Mouse (Mus musculus) limb, embryonic 14.5 days (tissue): ENCODE results near the gene Tnfrsf25. TPM values are rescaled to one million over a fixed set of nuclear protein-coding genes. Genes with fewer than 3 reads are reported as not detected.

Source experiments
- ATAC-seq: fragments of 200-750 bp; cut with Nextera tagmentation; 2 replicates; pipeline ENCODE4 v1.8.0; 2017; ENCODE audit warnings: low read depth, moderate number of reproducible peaks, moderate TSS enrichment; ENCODE audit not compliant: low FRiP score
- DNase-seq: peaks from one replicate; pipeline ENCODE4 v3.0.0-alpha.2; 2015; ENCODE audit warnings: low spot score
- H3K27ac ChIP-seq: fragments of 300-500 bp; sonication (generic); replicated peaks from 2 replicates; pipeline ENCODE4 v1.5.1; 2014; ENCODE audit warnings: low read depth, mild to moderate bottlenecking, low read length, moderate library complexity, mixed read lengths
- H3K27me3 ChIP-seq: fragments of 300-500 bp; sonication (generic); 2 replicates; pipeline ENCODE4 v1.6.1; 2014; ENCODE audit warnings: low read length, mixed read lengths; ENCODE audit not compliant: control insufficient read depth, insufficient read depth
- H3K36me3 ChIP-seq: fragments of 300-500 bp; sonication (generic); 2 replicates; pipeline ENCODE4 v1.6.1; 2014; ENCODE audit warnings: mild to moderate bottlenecking, low read length, moderate library complexity, mixed read lengths; ENCODE audit not compliant: control insufficient read depth, insufficient read depth
- H3K4me1 ChIP-seq: fragments of 300-500 bp; sonication (generic); 2 replicates; pipeline ENCODE4 v1.6.1; 2014; ENCODE audit warnings: antibody characterized with exemption, low read length, mixed read lengths; ENCODE audit not compliant: control insufficient read depth, insufficient read depth
- H3K4me2 ChIP-seq: fragments of 300-500 bp; sonication (generic); replicated peaks from 2 replicates; pipeline ENCODE4 v1.6.1; 2014; ENCODE audit warnings: low read depth, mild to moderate bottlenecking, low read length, moderate library complexity; ENCODE audit not compliant: severe bottlenecking
- H3K4me3 ChIP-seq: fragments of 300-500 bp; sonication (generic); replicated peaks from 2 replicates; pipeline ENCODE4 v1.5.1; 2014; ENCODE audit warnings: low read length
- H3K9ac ChIP-seq: fragments of 300-500 bp; sonication (generic); 2 replicates; pipeline ENCODE4 v1.6.1; 2014; ENCODE audit warnings: mild to moderate bottlenecking, low read depth, low read length, moderate library complexity; ENCODE audit not compliant: severe bottlenecking
- H3K9me3 ChIP-seq: fragments of 300-500 bp; sonication (generic); 2 replicates; pipeline ENCODE4 v1.6.1; 2016; ENCODE audit warnings: low read length; ENCODE audit not compliant: control insufficient read depth
- POLR2A ChIP-seq: fragments of 200-500 bp; IDR thresholded peaks from 2 replicates; pipeline ENCODE4 v1.8.0; 2012; ENCODE audit warnings: inconsistent platforms, mild to moderate bottlenecking, moderate library complexity, borderline replicate concordance; ENCODE audit not compliant: insufficient read depth, insufficient read length; ENCODE audit errors: extremely low read depth
- WGBS: fragments of 180-500 bp; shearing (Covaris S2); extraction: QIAGEN DNeasy Blood & Tissue Kit; methylation state at CpG from one replicate; pipeline ENCODE4 v1.1.7; 2014; 5-methylcytosine and 5-hydroxymethylcytosine counted together
- polyA plus RNA-seq, 2 experiments: library from polyadenylated mRNA; depleted of rRNA in 1 of 2; stranded (reverse) in 1 of 2; unstranded in 1 of 2; fragments of >200 nt; fragmentation: Nextera tagmentation in 1 of 2; extraction: Ambion mirVana in 1 of 2; gene quantifications; 2 replicates each; pipeline versions ENCODE4 v1.2.1 to v1.2.3; 2012 to 2014

The Tnfrsf25 gene
- 5.6 and 6.0 TPM in 2 replicates for polyA plus RNA-seq (2012; rRNA removed)
- polyA plus RNA-seq (2014; fragmentation: Nextera tagmentation; extraction: Ambion mirVana), result 1.0 TPM in 2 replicates

DNA sequence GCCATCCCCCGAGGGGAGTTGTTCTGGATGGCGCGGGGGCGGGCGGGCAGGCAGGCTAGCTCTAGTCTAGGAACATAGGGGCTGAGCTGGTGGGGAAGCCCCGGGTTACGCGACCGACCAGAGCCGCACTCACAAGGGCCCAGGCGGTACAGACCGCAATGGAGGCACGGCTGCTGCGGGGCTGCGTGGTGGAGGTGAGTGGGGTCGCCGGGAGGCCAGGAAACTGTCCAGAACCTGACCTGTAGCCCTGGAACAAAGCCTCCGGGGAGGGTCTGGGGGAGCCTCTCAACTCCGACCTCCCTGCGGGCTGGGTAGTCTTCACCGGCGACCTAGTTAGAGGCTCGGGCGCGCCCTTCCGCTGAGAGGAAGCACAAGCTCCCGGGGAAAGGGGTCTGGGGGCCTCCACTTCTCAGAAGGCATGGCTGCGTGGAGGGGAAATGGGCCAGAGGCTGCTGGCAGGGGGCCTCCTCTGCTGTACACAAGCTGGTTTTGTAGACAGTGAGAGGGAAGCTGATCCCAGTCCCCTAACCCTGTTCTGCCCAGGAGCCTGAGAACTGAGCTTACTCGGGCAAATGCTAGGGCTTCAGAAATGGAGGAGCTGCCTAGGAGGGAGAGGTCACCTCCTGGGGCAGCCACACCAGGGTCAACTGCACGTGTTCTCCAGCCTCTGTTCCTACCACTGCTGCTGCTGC is at the start of gene Tnfrsf25:
Gene Tnfrsf25 (plus strand): TSS at position 14 of the 692 bp plus-strand sequence.
- ATAC-seq (no peak), DNase-seq (no peak)
- Histone ChIP-seq H3K4me3 (peak within 1 kb of the TSS; percentile 8; the same call in 1 of the 2 replicates), H3K4me2 (peak within 1 kb of the TSS; percentile 37), H3K27ac (no peak within 1 kb of the TSS), H3K27me3 (peaks cover 59% of the 10 kb centered on the region), H3K36me3 (peaks cover 42% of the 10 kb centered on the region), H3K4me1 (peaks cover 23% of the 10 kb centered on the region), H3K9ac (peak within 1 kb of the TSS; percentile 46; the same call in 1 of the 2 replicates), H3K9me3 (no peaks in the 10 kb centered on the region)
- 4% methylated on average over 30 of the region's 30 CpGs for WGBS
- no peak for TF ChIP-seq POLR2A

DNA sequence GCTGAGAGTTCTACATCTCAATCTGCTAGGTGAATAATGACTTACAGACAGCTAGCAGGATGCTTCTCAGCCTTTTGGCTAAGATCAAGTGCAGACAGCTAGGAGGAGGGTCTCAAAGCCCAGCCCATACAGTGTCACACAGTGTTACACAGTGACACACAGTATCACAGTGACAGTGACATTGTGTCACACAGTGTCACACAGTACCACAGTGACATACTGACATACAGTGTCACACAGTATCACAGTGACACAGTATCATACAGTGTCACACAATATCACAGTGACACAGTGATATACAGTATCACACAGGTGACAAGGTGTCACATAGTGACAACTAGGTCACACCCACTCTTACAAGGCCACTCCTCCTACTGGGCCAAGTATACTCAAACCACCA is 48.5 kb upstream of the Tnfrsf25 start:
- no peak for ATAC-seq
- H3K4me1 ChIP-seq, result 0 out of 2 replicates have a peak, but pooled peaks cover 7% of the 10 kb centered on the region

DNA sequence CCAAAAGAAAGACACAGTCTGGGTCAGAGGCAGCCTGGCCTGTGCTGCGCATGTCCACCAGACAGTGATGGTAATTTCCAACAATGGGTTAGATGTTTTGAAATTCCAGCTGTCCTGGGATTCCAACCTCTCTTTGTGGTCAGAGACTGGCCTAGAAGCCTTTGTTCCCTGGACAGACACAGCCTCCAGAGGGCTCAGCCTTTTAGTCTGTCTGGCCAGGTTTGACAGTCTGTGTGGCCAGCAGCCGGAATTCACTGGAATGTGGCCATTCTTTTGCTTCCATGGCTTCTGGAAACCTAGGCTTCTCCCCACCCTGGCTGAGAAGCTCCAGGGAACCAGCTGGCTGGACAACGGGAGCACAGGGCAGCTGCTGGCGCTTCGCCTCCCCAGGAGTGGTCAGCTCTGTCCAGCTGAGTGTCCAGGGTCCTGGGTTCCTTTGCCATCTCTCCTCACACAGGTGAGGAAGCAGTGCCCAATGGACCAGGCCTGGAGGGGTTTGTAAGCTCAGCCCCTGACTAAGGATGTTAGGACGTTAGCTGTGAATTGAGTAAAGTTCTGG is 47.5 kb upstream of the Tnfrsf25 start:
- 87% methylated on average over 5 of the region's 6 CpGs for WGBS
- H3K36me3 ChIP-seq, result no peaks in the 10 kb centered on the region
- no peak overlapping the region for H3K4me2 ChIP-seq
- 0 out of 2 replicates have a peak, but pooled peaks cover 7% of the 10 kb centered on the region for H3K4me1 ChIP-seq
- no peak for TF ChIP-seq POLR2A
- no peak overlapping the region for H3K4me3 ChIP-seq
- H3K9ac ChIP-seq, result no peak overlapping the region
- no peaks in the 10 kb centered on the region for H3K9me3 ChIP-seq
- ATAC-seq (no peak), DNase-seq (no peak)
- no peak overlapping the region for H3K27ac ChIP-seq
- H3K27me3 ChIP-seq, result no peaks in the 10 kb centered on the region

More for the DNA sequence above, 48.5 kb upstream of the Tnfrsf25 start:
- Histone ChIP-seq H3K9me3 (no peaks in the 10 kb centered on the region), H3K27me3 (no peaks in the 10 kb centered on the region), H3K9ac (no peak overlapping the region), H3K4me2 (no peak overlapping the region), H3K27ac (no peak overlapping the region), H3K36me3 (peaks cover under 1% of the 10 kb centered on the region), H3K4me3 (no peak overlapping the region)
- no peak for TF ChIP-seq POLR2A
- DNase-seq, result no peak

DNA sequence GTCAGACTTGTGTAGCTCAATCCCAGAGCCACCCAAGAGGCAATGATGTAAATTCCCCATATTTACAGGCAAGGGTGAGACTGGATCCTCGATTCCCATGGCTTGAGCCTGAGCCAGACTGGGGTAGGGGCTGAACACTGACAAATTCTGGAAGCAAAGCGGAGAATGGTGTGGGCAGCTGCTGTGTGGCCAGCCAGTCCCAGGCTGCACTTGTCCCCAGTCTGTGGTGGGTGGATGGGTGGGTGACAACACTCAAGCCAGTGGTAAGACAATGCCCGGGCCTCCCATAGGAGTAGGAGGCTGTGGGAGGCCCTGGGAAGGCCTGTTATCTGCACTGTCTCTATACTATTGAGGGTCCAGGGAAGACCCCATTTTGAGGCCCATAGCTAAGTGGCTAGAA is 46.5 kb upstream of the Tnfrsf25 start:
- WGBS, result 80% methylated on average over 3 of the region's 3 CpGs
- Histone ChIP-seq H3K4me2 (no peak overlapping the region), H3K9ac (no peak overlapping the region), H3K27ac (no peak overlapping the region), H3K27me3 (no peaks in the 10 kb centered on the region), H3K4me3 (no peak overlapping the region), H3K4me1 (0 out of 2 replicates have a peak, but pooled peaks cover 7% of the 10 kb centered on the region), H3K9me3 (no peaks in the 10 kb centered on the region), H3K36me3 (no peaks in the 10 kb centered on the region)
- DNase-seq (no peak), ATAC-seq (no peak)
- no peak for TF ChIP-seq POLR2A

DNA sequence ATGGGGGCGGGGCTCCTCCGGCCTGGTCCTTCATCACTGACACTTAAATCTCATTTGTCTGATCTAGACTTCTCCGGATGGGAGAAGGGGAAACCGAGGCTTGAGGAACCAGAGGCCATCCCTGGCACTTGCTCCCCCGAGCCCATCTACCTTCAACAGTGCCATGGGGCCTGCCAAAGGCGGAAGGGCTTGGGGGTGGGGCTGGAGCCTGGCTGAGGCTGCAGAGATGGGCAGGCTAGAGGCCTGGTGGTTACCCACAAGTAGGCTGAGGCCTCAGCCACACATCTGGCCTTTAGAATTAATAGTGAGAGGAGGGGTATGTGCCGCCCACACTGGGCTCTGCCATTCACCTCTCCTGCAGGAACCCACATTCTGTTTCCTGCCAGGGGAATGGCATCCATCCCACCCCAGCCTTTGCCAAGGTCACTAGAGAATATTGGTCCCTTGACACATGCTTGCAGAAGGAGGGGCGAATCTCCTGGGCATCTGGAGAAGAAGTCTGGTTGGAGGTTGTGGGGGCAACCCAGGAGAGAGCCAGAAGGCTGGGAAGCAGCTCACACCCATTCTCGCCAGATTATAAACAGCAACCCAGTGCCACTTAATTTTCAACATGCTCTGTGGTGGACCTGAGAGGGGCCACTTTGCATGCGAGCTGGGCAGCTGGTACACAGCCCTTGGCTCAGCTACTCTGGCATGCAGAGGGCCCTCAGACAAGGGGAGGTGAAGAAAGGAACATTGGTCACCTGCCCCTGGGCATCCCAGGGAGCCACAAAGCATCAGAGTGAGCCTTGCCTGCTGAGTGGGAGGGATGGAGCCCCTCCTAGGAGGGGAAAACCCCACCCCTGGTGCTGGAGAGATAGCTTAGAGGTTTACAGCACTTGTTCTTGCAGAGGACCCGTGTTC is 45.0 kb upstream of the Tnfrsf25 start:
- Histone ChIP-seq H3K36me3 (no peaks in the 10 kb centered on the region), H3K9ac (no peak overlapping the region), H3K4me2 (no peak overlapping the region), H3K27me3 (no peaks in the 10 kb centered on the region), H3K27ac (no peak overlapping the region), H3K4me3 (no peak overlapping the region), H3K9me3 (no peaks in the 10 kb centered on the region), H3K4me1 (0 out of 2 replicates have a peak, but pooled peaks cover 7% of the 10 kb centered on the region)
- ATAC-seq (no peak), DNase-seq (no peak)
- no peak for TF ChIP-seq POLR2A
- WGBS, result 66% methylated on average over 11 of the region's 11 CpGs
